Mouse (Mus musculus) forebrain, embryonic 15.5 days (tissue): Measurements from ENCODE around the gene Spata17. TPM values are rescaled to one million over a fixed set of nuclear protein-coding genes. Genes with fewer than 3 reads are reported as not detected.

ENCODE experiments used
- ATAC-seq: fragments of 200-750 bp; cut with Nextera tagmentation; replicated peaks from 2 replicates; pipeline ENCODE4 v1.8.0; 2017; ENCODE audit warnings: mild to moderate bottlenecking, moderate TSS enrichment, moderate library complexity
- H3K27ac ChIP-seq: fragments of 300-500 bp; sonication (generic); replicated peaks from 2 replicates; pipeline ENCODE4 v1.5.1; 2015; ENCODE audit warnings: mild to moderate bottlenecking, inconsistent platforms
- H3K27me3 ChIP-seq: fragments of 300-500 bp; sonication (generic); 2 replicates; pipeline ENCODE4 v1.6.1; 2015; ENCODE audit warnings: inconsistent platforms
- H3K36me3 ChIP-seq: fragments of 300-500 bp; sonication (generic); 2 replicates; pipeline ENCODE4 v1.6.1; 2015; ENCODE audit warnings: mild to moderate bottlenecking, inconsistent platforms
- H3K4me1 ChIP-seq: fragments of 300-500 bp; sonication (generic); 2 replicates; pipeline ENCODE4 v1.6.1; 2015; ENCODE audit warnings: inconsistent platforms
- H3K4me2 ChIP-seq: fragments of 300-500 bp; sonication (generic); replicated peaks from 2 replicates; pipeline ENCODE4 v1.6.1; 2015; ENCODE audit warnings: mild to moderate bottlenecking, inconsistent platforms
- H3K4me3 ChIP-seq: fragments of 300-500 bp; sonication (generic); 2 replicates; pipeline ENCODE4 v1.5.1; 2015; ENCODE audit warnings: mild to moderate bottlenecking, inconsistent platforms
- H3K9ac ChIP-seq: fragments of 300-500 bp; sonication (generic); replicated peaks from 2 replicates; pipeline ENCODE4 v1.6.1; 2015; ENCODE audit warnings: mild to moderate bottlenecking, inconsistent platforms
- H3K9me3 ChIP-seq: fragments of 300-500 bp; sonication (generic); 2 replicates; pipeline ENCODE4 v1.6.1; 2016; ENCODE audit warnings: inconsistent platforms
- WGBS: fragments of 180-500 bp; shearing (Covaris S2); methylation state at CpG from one replicate; pipeline ENCODE4 v1.1.7; 2015; ENCODE audit warnings: mixed read lengths; 5-methylcytosine and 5-hydroxymethylcytosine counted together
- polyA plus RNA-seq: library from polyadenylated mRNA; unstranded; fragments of >200 nt; fragmentation: Nextera tagmentation; extraction: Ambion mirVana; gene quantifications from 2 replicates; pipeline ENCODE4 v1.2.1, GENCODE M21; 2015

Gene Spata17
- polyA plus RNA-seq, 1 experiment from 2014 or later, result 2.0 TPM

GRCm38 (mm10) chr1:187118108-187118507, 97.2 kb downstream of the Spata17 start:
- no peak overlapping the region for H3K4me3 ChIP-seq
- WGBS, result 88% methylated on average over 6 of the region's 6 CpGs
- no peak overlapping the region for H3K9ac ChIP-seq
- H3K27me3 ChIP-seq, result no peaks in the 10 kb centered on the region
- no peak for ATAC-seq
- no peaks in the 10 kb centered on the region for H3K36me3 ChIP-seq
- no peak overlapping the region for H3K4me2 ChIP-seq
- H3K27ac ChIP-seq, result no peak overlapping the region
- no peaks in the 10 kb centered on the region for H3K4me1 ChIP-seq
- H3K9me3 ChIP-seq, result no peaks in the 10 kb centered on the region

DNA sequence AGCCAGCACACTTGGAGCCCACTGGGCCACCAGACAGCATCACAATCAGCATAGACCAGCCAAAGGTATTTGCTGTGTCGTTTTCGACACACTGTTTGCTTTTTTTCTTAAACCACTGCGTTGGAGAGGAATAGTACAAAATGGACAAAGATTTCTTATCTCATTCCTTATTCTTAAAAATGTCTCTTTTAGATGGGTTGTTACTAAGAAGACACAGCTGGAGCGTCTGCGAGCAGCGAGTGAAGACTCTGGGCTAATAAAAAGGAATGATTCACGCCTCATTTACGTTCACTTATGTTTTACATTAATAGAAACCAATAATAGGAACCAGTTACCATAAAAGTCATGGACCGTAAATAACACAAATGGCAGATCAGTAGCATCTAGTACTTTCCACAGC, 101.5 kb downstream of the Spata17 start:
- Histone ChIP-seq H3K36me3 (no peaks in the 10 kb centered on the region), H3K4me1 (no peaks in the 10 kb centered on the region), H3K9ac (no peak overlapping the region), H3K9me3 (no peaks in the 10 kb centered on the region), H3K27ac (no peak overlapping the region), H3K4me2 (no peak overlapping the region), H3K27me3 (no peaks in the 10 kb centered on the region), H3K4me3 (no peak overlapping the region)
- no peak for ATAC-seq
- 83% methylated on average over 9 of the region's 9 CpGs for WGBS

GRCm38 (mm10) chr1:187102130-187102529, 113.1 kb downstream of the Spata17 start:
- no peaks in the 10 kb centered on the region for H3K27me3 ChIP-seq
- WGBS, result 68% methylated on average over 4 of the region's 4 CpGs
- H3K9me3 ChIP-seq, result no peaks in the 10 kb centered on the region
- H3K27ac ChIP-seq, result no peak overlapping the region
- H3K9ac ChIP-seq, result no peak overlapping the region
- no peak for ATAC-seq
- H3K4me1 ChIP-seq, result no peaks in the 10 kb centered on the region
- H3K4me3 ChIP-seq, result no peak overlapping the region
- H3K36me3 ChIP-seq, result no peaks in the 10 kb centered on the region
- H3K4me2 ChIP-seq, result no peak overlapping the region

DNA sequence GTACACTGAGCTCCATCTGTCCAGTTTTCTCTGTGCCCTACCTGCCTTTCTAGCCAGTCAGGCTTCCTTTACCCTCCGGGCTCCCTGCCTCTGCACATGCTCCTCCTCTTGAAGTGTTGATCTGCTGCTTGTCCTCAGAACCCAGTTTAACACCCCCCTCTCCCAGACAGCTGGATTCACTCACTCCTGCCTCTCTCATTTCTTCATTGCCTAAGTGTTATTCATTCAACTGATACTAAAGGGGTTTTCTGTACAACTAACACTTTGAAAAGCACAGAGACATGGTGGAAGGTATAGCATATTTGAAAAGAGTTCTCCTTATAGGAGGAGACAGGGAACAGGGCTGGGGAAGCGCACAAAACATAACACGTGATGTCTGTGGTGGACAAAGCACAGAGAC, 114.1 kb downstream of the Spata17 start:
- Histone ChIP-seq H3K9me3 (no peaks in the 10 kb centered on the region), H3K4me3 (no peak overlapping the region), H3K9ac (no peak overlapping the region), H3K4me1 (no peaks in the 10 kb centered on the region), H3K36me3 (no peaks in the 10 kb centered on the region), H3K4me2 (no peak overlapping the region), H3K27me3 (no peaks in the 10 kb centered on the region), H3K27ac (no peak overlapping the region)
- 85% methylated on average over 3 of the region's 3 CpGs for WGBS
- no peak for ATAC-seq

- Histone ChIP-seq H3K4me3 (no peak overlapping the region), H3K4me1 (no peaks in the 10 kb centered on the region), H3K27ac (no peak overlapping the region), H3K4me2 (no peak overlapping the region), H3K9me3 (no peaks in the 10 kb centered on the region), H3K27me3 (no peaks in the 10 kb centered on the region), H3K9ac (no peak overlapping the region), H3K36me3 (no peaks in the 10 kb centered on the region)
- 85% methylated on average over 3 of the region's 3 CpGs for WGBS
- no peak for ATAC-seq
Observed at GRCm38 (mm10) chr1:187100624-187101023, 114.6 kb downstream of the Spata17 start.

GRCm38 (mm10) chr1:187098285-187098684, 117.0 kb downstream of the Spata17 start:
- ATAC-seq, result no peak
- Histone ChIP-seq H3K9me3 (no peaks in the 10 kb centered on the region), H3K27ac (no peak overlapping the region), H3K27me3 (no peaks in the 10 kb centered on the region), H3K36me3 (no peaks in the 10 kb centered on the region), H3K4me2 (no peak overlapping the region), H3K9ac (no peak overlapping the region), H3K4me1 (no peaks in the 10 kb centered on the region), H3K4me3 (no peak overlapping the region)
- WGBS, result 86% methylated on average over 6 of the region's 6 CpGs

DNA sequence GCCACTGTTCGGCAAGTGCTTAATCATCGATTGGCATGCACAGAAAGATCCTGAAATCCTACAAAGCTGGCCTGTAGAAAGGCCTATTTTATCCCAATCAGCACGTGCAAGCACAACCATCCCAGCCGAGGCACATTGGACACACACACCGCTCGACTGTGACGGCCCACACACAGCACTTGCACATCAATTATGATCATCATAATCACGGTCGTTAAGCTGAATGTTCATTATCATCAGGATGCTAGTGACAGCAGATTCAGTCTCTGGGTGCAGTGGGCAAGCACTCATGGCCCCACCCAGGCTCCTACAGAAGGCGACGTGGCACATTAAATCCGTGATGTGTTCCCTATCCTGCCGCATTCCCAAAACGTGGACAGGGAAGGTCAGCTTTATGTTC, 122.7 kb downstream of the Spata17 start:
- no peak for ATAC-seq
- Histone ChIP-seq H3K4me3 (no peak overlapping the region), H3K9me3 (no peaks in the 10 kb centered on the region), H3K27me3 (no peaks in the 10 kb centered on the region), H3K9ac (no peak overlapping the region), H3K4me1 (no peaks in the 10 kb centered on the region), H3K36me3 (no peaks in the 10 kb centered on the region), H3K4me2 (no peak overlapping the region), H3K27ac (no peak overlapping the region)
- WGBS, result 55% methylated on average over 14 of the region's 14 CpGs

DNA sequence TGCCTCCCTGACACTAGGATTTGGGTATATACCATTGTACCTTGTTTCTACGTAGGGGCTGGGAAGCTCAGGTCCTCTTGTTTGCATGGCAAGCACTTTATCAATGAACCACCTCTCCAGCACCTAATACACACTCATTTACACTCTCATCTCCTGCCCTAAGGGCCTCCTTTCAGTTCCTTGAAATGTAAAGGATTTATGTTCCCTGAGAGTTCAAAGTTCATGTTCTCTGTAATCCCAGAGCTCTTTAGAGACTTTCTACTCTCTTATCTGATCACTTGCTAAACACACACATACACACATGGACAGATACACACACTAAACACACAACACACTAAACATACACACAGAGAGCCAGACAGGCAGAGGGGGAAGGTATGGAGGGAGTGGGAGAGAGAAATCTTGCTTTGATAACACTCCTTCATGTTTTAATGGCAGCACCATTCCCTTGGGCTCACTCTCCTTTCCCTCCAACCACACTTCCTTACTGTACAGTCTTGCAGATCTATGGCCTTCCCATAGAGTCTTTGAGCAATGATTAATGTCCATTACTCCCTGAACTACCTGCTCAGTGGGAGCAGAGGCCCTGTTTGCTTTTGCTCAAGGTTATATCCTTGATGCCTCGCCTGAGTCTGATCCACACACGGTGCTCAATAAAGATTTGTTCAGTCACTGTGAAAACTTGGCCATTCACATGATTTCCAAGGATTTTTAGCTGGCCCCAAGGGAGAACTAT, 126.4 kb downstream of the Spata17 start:
- no peak for ATAC-seq
- WGBS, result 88% methylated on average over 3 of the region's 3 CpGs
- H3K36me3 ChIP-seq, result no peaks in the 10 kb centered on the region
- no peaks in the 10 kb centered on the region for H3K9me3 ChIP-seq
- H3K9ac ChIP-seq, result no peak overlapping the region
- no peaks in the 10 kb centered on the region for H3K4me1 ChIP-seq
- no peaks in the 10 kb centered on the region for H3K27me3 ChIP-seq
- no peak overlapping the region for H3K27ac ChIP-seq
- no peak overlapping the region for H3K4me2 ChIP-seq
- H3K4me3 ChIP-seq, result no peak overlapping the region

- Histone ChIP-seq H3K9ac (no peak overlapping the region), H3K27ac (no peak overlapping the region), H3K27me3 (no peaks in the 10 kb centered on the region), H3K9me3 (no peaks in the 10 kb centered on the region), H3K4me2 (no peak overlapping the region), H3K4me1 (no peaks in the 10 kb centered on the region), H3K36me3 (no peaks in the 10 kb centered on the region), H3K4me3 (no peak overlapping the region)
- 58% methylated on average over 6 of the region's 6 CpGs for WGBS
- no peak for ATAC-seq
Observed at GRCm38 (mm10) chr1:187086027-187086426, 129.2 kb downstream of the Spata17 start.

DNA sequence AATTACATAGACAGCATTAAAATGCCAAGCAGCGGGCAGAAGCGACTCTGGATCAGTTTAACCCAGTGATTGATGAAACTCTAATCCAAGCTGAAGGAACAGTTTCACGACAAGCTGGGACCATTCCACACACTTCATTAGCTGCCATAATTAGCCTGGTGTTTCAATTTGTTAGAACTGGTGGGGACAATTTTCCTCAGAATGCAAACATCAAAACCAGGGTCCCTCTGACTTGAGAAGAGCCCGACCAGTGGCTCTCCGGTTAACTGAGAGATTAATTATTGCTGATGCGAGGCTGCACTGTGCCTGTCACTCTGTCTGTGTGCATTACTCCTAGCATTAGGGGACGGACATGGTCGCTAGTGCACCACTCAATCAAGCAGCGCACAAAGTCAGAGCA, 137.9 kb downstream of the Spata17 start:
- H3K27ac ChIP-seq, result no peak overlapping the region
- no peak overlapping the region for H3K4me2 ChIP-seq

DNA sequence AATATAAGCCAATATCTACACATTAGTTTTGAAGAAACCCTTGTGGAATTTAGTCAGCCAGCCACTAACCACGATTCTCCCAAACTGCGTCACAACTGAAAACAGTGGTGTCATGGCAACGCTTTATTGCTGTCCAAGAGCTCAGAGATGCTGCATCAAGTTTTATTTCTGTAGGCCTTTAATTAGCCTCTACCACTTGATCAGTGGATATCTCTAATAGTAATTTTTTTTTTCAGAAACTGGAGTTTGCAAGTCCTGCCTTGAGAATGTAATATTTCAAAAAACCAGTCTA, 138.3 kb downstream of the Spata17 start:
- Histone ChIP-seq H3K27me3 (no peaks in the 10 kb centered on the region), H3K4me3 (no peak overlapping the region), H3K27ac (0 out of 2 replicates have a peak overlapping the region, but pooled peaks have one; percentile 4), H3K36me3 (no peaks in the 10 kb centered on the region), H3K4me2 (no peak overlapping the region), H3K9ac (no peak overlapping the region), H3K4me1 (peaks cover 12% of the 10 kb centered on the region), H3K9me3 (no peaks in the 10 kb centered on the region)
- WGBS, result 15% methylated on average over 3 of the region's 3 CpGs
- no peak for ATAC-seq

More for the DNA sequence above, 137.9 kb downstream of the Spata17 start:
- Histone ChIP-seq H3K9ac (no peak overlapping the region), H3K27me3 (no peaks in the 10 kb centered on the region), H3K4me1 (peaks cover 12% of the 10 kb centered on the region), H3K9me3 (no peaks in the 10 kb centered on the region), H3K36me3 (no peaks in the 10 kb centered on the region), H3K4me3 (no peak overlapping the region)
- 0 out of 2 replicates have a peak, but pooled peaks have one; percentile 16 for ATAC-seq
- WGBS, result 18% methylated on average over 9 of the region's 9 CpGs

GRCm38 (mm10) chr1:187076198-187077042, 138.8 kb downstream of the Spata17 start:
- 0 out of 2 replicates have a peak overlapping the region, but pooled peaks have one; percentile 4 for H3K27ac ChIP-seq
- no peaks in the 10 kb centered on the region for H3K36me3 ChIP-seq
- H3K27me3 ChIP-seq, result no peaks in the 10 kb centered on the region
- no peak overlapping the region for H3K4me2 ChIP-seq
- ATAC-seq, result no peak; the same call in 1 of the 2 replicates
- 20% methylated on average over 3 of the region's 3 CpGs for WGBS
- H3K4me1 ChIP-seq, result peaks cover 12% of the 10 kb centered on the region
- H3K9me3 ChIP-seq, result no peaks in the 10 kb centered on the region
- no peak overlapping the region for H3K4me3 ChIP-seq
- H3K9ac ChIP-seq, result no peak overlapping the region
